Mouse (Mus musculus): ENCODE results near the gene 4930556J24Rik. TPM values are rescaled to one million over a fixed set of nuclear protein-coding genes. Genes with fewer than 3 reads are reported as not detected.

4930556J24Rik gene
- polyA plus RNA-seq, 1 experiment from 2014 or later, result 0.25 TPM

DNA sequence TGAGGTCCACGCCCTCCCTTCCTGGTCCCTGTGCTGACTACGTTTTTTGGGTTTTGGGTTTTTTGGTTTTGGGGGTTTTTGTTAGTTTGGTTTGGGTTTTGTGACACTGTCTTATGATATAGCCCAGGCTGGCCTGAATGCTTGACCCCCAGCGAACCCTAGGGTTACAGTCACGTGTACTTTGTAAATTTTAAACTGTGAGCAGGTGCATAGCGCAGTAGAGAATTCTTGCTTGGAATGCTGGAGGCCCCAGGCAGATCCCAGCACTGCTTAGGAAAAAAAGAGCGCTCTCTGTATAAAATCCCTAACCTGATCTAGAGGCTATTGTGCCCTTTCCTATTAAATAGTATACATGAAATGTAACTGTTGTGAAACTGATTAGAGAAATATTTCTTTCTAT lies 16.6 kb upstream of the 4930556J24Rik start:
- no peaks in the 10 kb centered on the region for H3K9me3 ChIP-seq (replicated peaks)
- H3K27ac ChIP-seq, result no peak overlapping the region
- H3K4me3 ChIP-seq, result no peak overlapping the region
- 73% methylated on average over 6 of the region's 6 CpGs for WGBS
- no peak for DNase-seq (ENCODE audit: low spot score)
- H3K27me3 ChIP-seq (ENCODE audit: low read depth, poor library complexity, severe bottlenecking), result peaks cover 22% of the 10 kb centered on the region
- no peaks in the 10 kb centered on the region for H3K36me3 ChIP-seq
- peaks cover 5% of the 10 kb centered on the region for H3K4me1 ChIP-seq

- Histone ChIP-seq H3K9me3 (replicated peaks) (no peaks in the 10 kb centered on the region), H3K4me1 (peaks cover 2% of the 10 kb centered on the region), H3K36me3 (no peaks in the 10 kb centered on the region), H3K4me3 (no peak overlapping the region), H3K27ac (no peak overlapping the region), H3K27me3 (ENCODE audit: low read depth, poor library complexity, severe bottlenecking) (peaks cover 9% of the 10 kb centered on the region; the same call in 1 of the 2 replicates)
- WGBS, result 64% methylated on average over 3 of the region's 3 CpGs
- no peak for DNase-seq (ENCODE audit: low spot score)
These were observed 13.2 kb upstream of the 4930556J24Rik start for GRCm38 (mm10) chr11:3989748-3990147.

DNA sequence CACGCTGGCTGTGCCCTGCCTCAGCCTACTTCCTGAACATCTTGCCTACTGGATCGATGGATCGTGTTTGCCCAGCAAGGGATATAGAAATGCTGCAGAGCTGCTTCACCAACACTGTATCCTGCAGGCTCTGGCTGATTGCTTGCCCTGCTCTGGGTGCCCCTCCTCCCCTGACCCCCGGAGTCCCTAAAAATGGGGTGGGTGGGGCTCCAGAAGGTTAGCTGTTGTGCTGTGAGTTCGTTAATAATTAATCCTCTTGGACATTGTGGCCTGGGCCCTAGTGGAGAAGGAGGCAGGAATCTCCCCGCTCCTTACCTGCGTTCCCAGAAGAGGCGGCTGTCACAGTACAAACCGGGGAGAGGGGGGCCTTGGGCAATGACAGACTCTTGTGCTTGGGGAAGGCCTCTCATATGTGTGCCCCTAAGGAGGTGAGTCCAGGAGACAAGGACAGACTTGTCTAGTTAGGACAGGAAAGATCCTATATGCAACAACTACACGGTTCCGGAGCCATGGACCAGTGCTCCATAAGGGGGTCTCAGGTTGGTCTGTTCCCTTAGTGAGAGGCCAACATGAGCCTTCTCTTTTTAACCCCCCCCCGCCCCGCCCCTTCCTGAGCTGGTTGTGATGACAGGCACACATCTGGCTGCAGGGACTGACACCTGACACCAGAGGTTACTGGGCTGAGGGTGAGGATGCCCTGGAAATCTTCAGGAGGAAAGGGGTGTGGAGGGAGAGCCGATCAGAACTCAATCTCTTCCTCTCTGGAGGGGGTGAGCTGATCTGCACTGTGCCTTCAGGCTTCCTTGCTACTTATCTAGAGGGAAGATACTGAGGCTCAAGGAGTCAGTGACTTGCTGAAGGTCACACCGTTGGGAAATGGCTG lies 7.5 kb upstream of the 4930556J24Rik start:
- WGBS, result 6% methylated on average over 15 of the region's 15 CpGs
- DNase-seq (ENCODE audit: low spot score), result peak; percentile 41
- no peaks in the 10 kb centered on the region for H3K9me3 ChIP-seq (replicated peaks)
- H3K27ac ChIP-seq, result peak overlapping the region; percentile 54
- H3K27me3 ChIP-seq (ENCODE audit: low read depth, poor library complexity, severe bottlenecking), result peaks cover 31% of the 10 kb centered on the region
- peaks cover 27% of the 10 kb centered on the region for H3K36me3 ChIP-seq
- peak overlapping the region; percentile 55 for H3K4me3 ChIP-seq
- H3K4me1 ChIP-seq, result peaks cover 22% of the 10 kb centered on the region

DNA sequence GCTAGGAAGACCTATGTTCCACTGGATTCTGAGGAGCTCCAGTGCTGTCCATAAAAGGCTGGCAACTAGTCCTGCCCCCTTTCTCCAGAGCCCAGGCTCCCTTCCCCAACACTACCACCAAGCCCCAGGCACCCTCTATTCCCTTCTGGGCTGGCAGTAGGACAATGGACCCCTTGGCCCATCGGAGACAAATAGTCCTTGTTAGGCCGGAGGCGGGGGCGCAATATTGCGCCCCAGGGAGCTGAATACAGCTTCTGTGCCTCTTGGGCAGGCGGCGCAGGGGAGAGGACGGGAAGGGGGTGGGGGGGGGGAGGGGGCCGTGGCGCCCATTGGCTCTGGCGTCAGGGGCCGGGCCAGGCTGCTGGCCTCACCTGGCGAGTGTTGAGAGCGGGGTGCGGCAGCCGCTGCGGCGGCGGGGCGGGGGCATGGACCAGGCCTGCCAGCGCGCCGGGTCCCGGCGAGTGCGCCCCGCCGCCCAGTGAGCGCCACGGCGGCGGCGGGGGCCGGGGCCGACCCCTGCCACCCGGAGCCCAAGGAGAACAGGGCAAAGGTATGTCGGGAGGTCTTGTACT lies 6.8 kb upstream of the 4930556J24Rik start, which contains the start of gene Gal3st1:
Gal3st1 (plus strand) TSS at position 346 of the 572 bp plus-strand sequence.
- Histone ChIP-seq H3K36me3 (peaks cover 34% of the 10 kb centered on the region), H3K27ac (peak within 1 kb of the TSS; percentile 54), H3K27me3 (ENCODE audit: low read depth, poor library complexity, severe bottlenecking) (peaks cover 31% of the 10 kb centered on the region), H3K4me3 (peak within 1 kb of the TSS; percentile 55), H3K9me3 (replicated peaks) (no peaks in the 10 kb centered on the region), H3K4me1 (peaks cover 22% of the 10 kb centered on the region)
- WGBS, result 2% methylated on average over 37 of the region's 37 CpGs
- DNase-seq (ENCODE audit: low spot score), result peak; percentile 47

- Histone ChIP-seq H3K9me3 (replicated peaks) (no peaks in the 10 kb centered on the region), H3K36me3 (peaks cover 42% of the 10 kb centered on the region), H3K27ac (no peak overlapping the region), H3K27me3 (ENCODE audit: low read depth, poor library complexity, severe bottlenecking) (peaks cover 31% of the 10 kb centered on the region), H3K4me3 (no peak overlapping the region), H3K4me1 (peaks cover 22% of the 10 kb centered on the region)
- WGBS, result 76% methylated on average over 7 of the region's 7 CpGs
- DNase-seq (ENCODE audit: low spot score), result no peak
These were observed 6.0 kb upstream of the 4930556J24Rik start for GRCm38 (mm10) chr11:3982275-3983209.

GRCm38 (mm10) chr11:3981536-3981935 lies 5.0 kb upstream of the 4930556J24Rik start:
- Histone ChIP-seq H3K36me3 (peaks cover 52% of the 10 kb centered on the region), H3K4me1 (peaks cover 22% of the 10 kb centered on the region), H3K27me3 (ENCODE audit: low read depth, poor library complexity, severe bottlenecking) (peaks cover 31% of the 10 kb centered on the region), H3K27ac (no peak overlapping the region), H3K4me3 (no peak overlapping the region), H3K9me3 (replicated peaks) (no peaks in the 10 kb centered on the region)
- 74% methylated on average over 6 of the region's 6 CpGs for WGBS
- no peak for DNase-seq (ENCODE audit: low spot score)

DNA sequence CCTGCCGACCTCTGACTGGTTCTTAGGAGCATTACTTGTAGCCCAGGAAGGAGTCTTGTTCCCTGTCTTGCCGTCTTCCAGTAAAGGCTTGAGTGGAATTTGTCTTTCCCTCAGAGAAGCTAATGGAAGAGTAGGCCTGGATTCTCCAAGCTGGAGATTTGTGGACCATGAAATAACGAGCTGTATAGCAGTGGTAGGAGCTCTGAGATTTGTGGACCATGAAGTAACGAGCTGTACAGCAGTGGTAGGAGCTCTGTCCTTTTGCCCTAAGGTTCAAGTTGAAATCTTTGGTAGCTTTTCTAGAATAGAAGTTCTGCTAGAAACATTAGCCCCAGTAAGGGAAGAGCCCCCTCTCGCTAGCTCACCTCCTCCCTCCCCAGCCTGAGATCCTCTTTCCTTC lies 1.8 kb upstream of the 4930556J24Rik start:
- Histone ChIP-seq H3K9me3 (replicated peaks) (no peaks in the 10 kb centered on the region), H3K36me3 (peaks cover 84% of the 10 kb centered on the region), H3K27me3 (ENCODE audit: low read depth, poor library complexity, severe bottlenecking) (peaks cover 14% of the 10 kb centered on the region), H3K4me1 (peaks cover 7% of the 10 kb centered on the region), H3K4me3 (no peak overlapping the region), H3K27ac (no peak overlapping the region)
- 92% methylated on average over 5 of the region's 5 CpGs for WGBS
- DNase-seq (ENCODE audit: low spot score), result no peak

DNA sequence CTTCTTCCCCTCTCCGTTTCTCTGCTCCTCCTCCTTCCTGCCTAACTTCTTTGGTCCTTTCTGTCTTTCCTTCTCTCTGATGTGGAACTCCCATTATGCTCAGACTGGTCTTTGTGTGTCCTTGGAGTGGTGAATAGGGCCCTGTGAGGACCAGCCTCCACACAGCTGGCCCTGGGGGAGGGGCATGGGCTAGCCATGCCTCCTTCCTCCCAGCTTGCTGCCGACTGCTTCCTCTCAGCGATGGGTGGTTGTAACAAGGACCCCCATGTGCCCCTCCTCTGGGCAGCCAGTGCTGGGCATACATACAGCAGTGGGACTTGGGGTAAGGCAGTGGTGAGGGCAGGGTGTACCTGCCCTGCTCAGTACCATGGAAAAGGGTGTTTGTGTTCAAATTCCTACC lies 2.3 kb downstream of the 4930556J24Rik start:
- Histone ChIP-seq H3K4me3 (no peak overlapping the region), H3K9me3 (replicated peaks) (no peaks in the 10 kb centered on the region), H3K36me3 (peaks cover 100% of the 10 kb centered on the region), H3K27me3 (ENCODE audit: low read depth, poor library complexity, severe bottlenecking) (no peaks in the 10 kb centered on the region), H3K4me1 (no peaks in the 10 kb centered on the region), H3K27ac (no peak overlapping the region)
- no peak for DNase-seq (ENCODE audit: low spot score)
- WGBS, result 83% methylated on average over 3 of the region's 3 CpGs

DNA sequence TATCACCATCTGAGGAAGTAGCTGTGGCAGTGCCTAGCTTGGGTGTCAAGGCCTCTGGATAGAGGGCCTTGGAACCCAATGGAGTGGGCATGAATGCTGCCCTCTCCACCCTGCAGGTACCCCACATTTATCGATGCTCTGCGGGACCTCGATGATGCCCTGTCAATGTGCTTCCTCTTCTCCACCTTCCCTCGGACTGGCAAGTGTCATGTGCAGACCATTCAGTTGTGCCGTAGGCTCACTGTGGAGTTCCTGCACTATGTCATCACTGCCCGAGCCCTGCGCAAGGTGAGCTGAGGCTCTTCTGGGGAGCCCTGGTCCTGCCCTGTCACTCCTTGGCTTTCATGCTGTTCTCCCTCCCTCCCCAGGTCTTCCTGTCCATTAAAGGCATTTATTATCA lies 3.5 kb downstream of the 4930556J24Rik start:
- 91% methylated on average over 7 of the region's 7 CpGs for WGBS

DNA sequence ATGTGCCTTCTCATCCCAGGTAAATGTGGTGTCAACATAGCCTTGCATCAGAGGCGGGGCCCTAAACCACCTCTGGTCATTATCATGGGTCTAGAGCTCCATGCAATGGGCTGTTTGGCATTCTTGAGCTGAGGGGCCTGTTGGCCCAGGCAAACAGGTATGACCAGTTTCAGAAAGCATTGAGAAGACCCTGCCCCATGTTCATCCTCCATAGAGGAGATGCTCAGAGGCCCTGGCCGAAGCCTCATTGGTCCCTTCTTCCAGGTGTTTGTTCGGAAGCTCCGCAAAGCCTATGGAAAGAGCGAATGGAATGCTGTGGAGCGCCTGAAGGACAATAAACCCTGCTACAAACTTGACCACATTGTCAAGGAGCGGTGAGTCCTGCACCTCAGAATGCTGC lies 6.2 kb downstream of the 4930556J24Rik start:
- Histone ChIP-seq H3K27me3 (ENCODE audit: low read depth, poor library complexity, severe bottlenecking) (no peaks in the 10 kb centered on the region), H3K36me3 (peaks cover 85% of the 10 kb centered on the region), H3K27ac (no peak overlapping the region), H3K4me1 (no peaks in the 10 kb centered on the region), H3K4me3 (no peak overlapping the region), H3K9me3 (replicated peaks) (no peaks in the 10 kb centered on the region)
- WGBS, result 91% methylated on average over 7 of the region's 7 CpGs
- no peak for DNase-seq (ENCODE audit: low spot score)

More for the DNA sequence above, 3.5 kb downstream of the 4930556J24Rik start:
- Histone ChIP-seq H3K9me3 (replicated peaks) (no peaks in the 10 kb centered on the region), H3K36me3 (peaks cover 100% of the 10 kb centered on the region), H3K27ac (no peak overlapping the region), H3K4me1 (no peaks in the 10 kb centered on the region), H3K27me3 (ENCODE audit: low read depth, poor library complexity, severe bottlenecking) (no peaks in the 10 kb centered on the region), H3K4me3 (no peak overlapping the region)
- no peak for DNase-seq (ENCODE audit: low spot score)

DNA sequence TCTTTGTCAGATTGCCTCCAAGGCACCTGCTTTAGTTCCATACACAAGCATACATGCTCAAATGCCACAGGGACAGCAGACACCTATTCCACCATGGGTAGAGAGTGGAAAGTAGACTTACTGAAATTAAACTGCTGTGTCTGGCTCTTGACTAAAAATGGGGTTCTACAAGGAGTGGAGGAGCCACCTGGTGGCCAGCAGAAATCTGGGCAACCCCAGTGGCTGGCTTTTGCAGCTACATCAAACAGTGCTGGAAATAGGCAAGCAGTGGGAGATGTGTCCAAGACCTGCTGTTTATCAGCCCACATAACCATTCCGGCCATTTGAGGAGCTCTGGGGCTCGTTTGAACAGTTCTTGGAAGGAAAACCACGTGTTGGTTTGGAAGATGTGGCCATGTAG lies 6.7 kb downstream of the 4930556J24Rik start:
- Histone ChIP-seq H3K36me3 (peaks cover 79% of the 10 kb centered on the region), H3K9me3 (replicated peaks) (no peaks in the 10 kb centered on the region), H3K27ac (no peak overlapping the region), H3K27me3 (ENCODE audit: low read depth, poor library complexity, severe bottlenecking) (no peaks in the 10 kb centered on the region), H3K4me1 (peaks cover 3% of the 10 kb centered on the region), H3K4me3 (no peak overlapping the region)
- 87% methylated on average over 3 of the region's 3 CpGs for WGBS
- DNase-seq (ENCODE audit: low spot score), result no peak

DNA sequence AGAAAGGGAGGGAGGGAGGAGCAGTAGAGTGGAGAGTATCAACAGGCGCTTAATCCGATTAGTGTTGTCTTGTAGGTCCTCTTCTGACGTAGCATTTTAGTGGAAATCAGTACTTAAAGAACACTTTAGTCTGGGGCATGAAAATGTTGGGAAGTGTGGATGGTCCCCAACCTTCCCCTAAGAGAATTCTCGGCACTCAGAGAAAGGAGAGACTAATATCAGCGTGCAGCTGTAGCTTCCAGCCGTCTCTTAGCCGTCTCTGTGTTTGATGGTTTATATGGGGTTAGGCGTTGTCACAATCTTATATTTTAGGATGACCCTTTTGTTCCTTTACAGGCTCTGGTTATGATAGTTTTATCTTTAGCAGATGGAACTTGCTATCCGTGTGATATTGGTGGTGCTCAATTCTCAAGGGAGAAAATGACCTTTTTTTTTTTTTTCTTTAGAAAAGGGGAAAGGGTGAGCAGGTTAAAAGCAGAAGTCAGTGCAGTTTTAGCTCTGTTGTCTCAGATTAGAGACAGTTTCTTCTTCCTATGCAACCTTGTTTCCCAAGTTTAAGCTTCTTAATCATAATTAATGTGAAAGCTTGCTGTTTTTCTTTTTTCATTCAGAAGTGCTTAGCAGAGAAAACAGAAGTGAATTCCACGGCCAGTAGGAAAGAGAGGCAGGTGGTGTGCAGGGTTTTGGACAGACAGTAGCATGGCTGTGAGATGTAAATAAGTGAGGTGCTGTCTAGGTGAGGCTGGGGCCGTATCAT lies 12.0 kb downstream of the 4930556J24Rik start:
- H3K4me1 ChIP-seq, result peaks cover 7% of the 10 kb centered on the region
- no peaks in the 10 kb centered on the region for H3K27me3 ChIP-seq (ENCODE audit: low read depth, poor library complexity, severe bottlenecking)
- 17% methylated on average over 11 of the region's 11 CpGs for WGBS
- H3K36me3 ChIP-seq, result peaks cover 27% of the 10 kb centered on the region
- peak overlapping the region; percentile 94 for H3K4me3 ChIP-seq
- DNase-seq (ENCODE audit: low spot score), result no peak
- no peaks in the 10 kb centered on the region for H3K9me3 ChIP-seq (replicated peaks)
- H3K27ac ChIP-seq, result peak overlapping the region; percentile 91
